Mouse (Mus musculus) forebrain, embryonic 16.5 days (tissue): ENCODE results near the gene Mb. TPM values are rescaled to one million over a fixed set of nuclear protein-coding genes. Genes with fewer than 3 reads are reported as not detected.

ENCODE experiments used
- polyA plus RNA-seq: library from polyadenylated mRNA; unstranded; fragments of >200 nt; fragmentation: Nextera tagmentation; extraction: Ambion mirVana; gene quantifications from 2 replicates; pipeline ENCODE4 v1.2.1, GENCODE M21; 2015

The Mb gene
- polyA plus RNA-seq, 1 experiment from 2014 or later, result not detected

Other genes with a start within 250 kb of the Mb start
- gene Zfp251, start 179.2 kb downstream of the Mb start, polyA plus RNA-seq, result 47.3 and 52.3 TPM in 2 replicates
- 14.0 and 14.3 TPM in 2 replicates for gene Zfp7, start 171.4 kb downstream of the Mb start, polyA plus RNA-seq
- gene Gm49527, start 171.3 kb downstream of the Mb start, polyA plus RNA-seq, result 1.6 TPM in 2 replicates
- gene Zfp647, start 125.2 kb downstream of the Mb start, polyA plus RNA-seq, result 35.5 and 38.4 TPM in 2 replicates
- gene 1110038F14Rik, start 102.2 kb downstream of the Mb start, polyA plus RNA-seq, result 52.8 and 58.2 TPM in 2 replicates
- gene Apol6, start 5.9 kb downstream of the Mb start, polyA plus RNA-seq, result not detected in 2 replicates